Mouse (Mus musculus): ENCODE measurements around the gene Spats1.
"Not testable (repeated sequence)": the region's sequence is repeated elsewhere in the genome, so short reads cannot be mapped to it uniquely, and the experiment has no call there.

The Spats1 gene

DNA sequence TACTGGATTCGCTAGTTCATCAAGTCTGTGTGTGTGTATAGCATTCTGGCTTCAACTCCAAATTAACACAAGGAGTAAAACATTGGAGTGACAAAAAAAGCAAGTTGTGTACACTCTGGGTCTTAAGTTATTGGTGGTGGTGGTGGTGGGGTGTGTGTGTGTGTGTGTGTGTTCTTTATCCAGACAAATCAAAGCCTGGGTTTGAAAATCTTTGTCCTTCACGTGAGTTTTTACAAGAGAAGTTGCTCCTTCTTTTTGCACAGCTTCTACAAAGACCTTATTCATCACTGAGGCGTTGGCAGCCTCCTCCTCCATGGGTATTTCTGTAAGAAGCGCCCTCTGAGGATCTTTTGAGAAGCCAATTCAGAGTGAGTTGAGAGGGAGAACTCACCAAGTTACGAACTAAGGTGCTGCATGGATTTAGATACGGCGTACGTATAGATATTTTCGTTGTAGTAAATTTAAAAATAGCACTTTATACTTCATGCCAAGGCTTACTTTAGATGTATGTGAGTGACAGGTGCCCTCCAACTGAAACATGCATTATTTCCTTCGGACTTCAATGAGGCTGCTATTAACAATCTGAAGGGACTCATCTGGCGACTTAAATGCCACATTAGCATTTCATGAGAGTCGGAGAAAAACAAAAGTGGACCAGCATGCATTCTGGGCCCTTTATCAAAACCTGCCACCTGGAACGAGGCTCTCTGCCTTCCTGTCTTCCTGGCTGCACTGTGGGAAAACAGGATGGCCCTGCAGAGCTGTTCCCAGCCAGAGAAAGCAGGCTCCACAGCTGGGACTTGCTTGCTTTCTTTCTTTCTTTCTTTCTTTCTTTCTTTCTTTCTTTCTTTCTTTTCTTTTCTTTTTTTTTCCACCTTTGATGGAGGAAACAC lies 18.7 kb downstream of the Spats1 start:
- in situ Hi-C loops (cut with MboI; ENCODE audit: low pct_unique_long_range_greater_than_20kb in 1 of 2, low sequenced_read_pairs in 2 of 2, unreplicated experiment in 1 of 2): no loop called here

DNA sequence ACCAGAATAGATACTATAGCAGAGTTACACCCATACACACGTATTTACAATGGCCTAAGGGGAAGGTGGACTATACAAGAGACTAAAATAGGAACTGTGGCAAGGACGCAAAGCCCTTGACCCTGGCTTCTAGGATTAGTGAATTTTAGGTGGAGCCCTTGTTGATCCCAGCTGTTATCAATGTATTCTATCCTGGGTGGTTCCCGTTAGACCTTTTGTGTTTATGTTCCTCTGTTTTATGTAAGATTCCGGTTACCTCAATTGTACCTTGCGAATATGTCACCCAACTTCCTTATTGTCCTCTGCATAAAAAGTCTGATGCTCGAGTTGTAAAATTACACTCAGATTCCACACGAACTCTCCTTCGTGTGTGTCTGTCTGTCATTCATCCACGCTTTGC lies 19.4 kb downstream of the Spats1 start:
- in situ Hi-C loops (cut with MboI; ENCODE audit: low pct_unique_long_range_greater_than_20kb in 1 of 2, low sequenced_read_pairs in 2 of 2, unreplicated experiment in 1 of 2): not testable (repeated sequence)

DNA sequence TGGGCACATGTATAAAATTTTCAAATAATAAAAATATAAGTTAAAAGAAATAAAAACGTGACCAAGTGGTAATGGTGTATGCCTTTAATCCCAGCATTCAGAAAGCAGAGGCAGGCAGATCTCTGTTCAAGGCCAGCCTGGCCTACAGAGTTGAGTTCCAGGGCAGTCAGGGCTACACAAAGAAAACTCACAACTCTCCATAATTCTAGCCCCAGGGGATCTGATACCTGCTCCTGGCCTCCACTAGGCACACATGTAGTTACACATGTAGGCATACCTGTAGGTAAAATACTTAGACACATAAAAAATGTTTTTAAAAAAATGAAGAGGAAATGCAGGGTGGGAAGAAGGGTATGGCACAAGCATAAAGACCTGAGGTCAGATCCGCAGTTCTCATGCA lies 20.4 kb downstream of the Spats1 start:
- in situ Hi-C loops (cut with MboI; ENCODE audit: low pct_unique_long_range_greater_than_20kb in 1 of 2, low sequenced_read_pairs in 2 of 2, unreplicated experiment in 1 of 2): no loop called here

DNA sequence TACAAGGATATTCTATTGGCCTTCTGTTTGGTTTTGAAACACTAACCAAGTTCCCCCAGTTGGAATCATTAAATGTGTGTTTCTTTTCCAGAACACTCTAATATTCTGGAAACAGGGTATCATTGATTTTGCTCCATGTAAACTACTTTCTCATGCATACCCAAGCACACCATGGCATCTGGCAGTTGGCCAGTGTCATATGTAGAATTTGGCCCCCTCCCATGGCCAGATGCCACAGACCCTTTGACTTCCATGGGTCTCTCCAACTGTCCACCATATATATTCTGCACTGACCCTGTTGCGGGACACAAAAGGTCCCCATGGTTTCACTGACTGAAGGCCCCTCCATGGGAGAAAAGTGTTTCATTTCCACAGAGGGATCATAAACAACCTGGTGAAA lies 22.9 kb downstream of the Spats1 start:
- in situ Hi-C loops (cut with MboI; ENCODE audit: low pct_unique_long_range_greater_than_20kb in 1 of 2, low sequenced_read_pairs in 2 of 2, unreplicated experiment in 1 of 2): no loop called here

DNA sequence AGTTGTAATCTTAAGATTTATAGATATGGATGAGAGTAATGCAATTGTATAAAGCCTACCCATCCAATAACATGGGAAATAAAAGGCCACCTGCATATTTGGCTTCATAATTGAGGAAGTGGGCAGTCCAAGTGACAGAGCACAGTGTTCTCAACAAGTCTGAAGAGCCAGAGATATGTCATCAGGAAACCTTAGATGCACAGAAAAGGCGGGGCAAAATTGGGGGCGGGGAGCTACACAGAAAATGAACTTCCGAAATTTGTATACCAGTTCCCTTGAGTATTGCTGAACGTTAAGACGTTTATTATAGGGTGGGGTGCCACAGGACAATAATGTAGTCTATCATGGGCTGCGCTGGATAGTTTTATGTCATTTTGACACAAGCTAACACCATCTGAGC lies 25.1 kb downstream of the Spats1 start:
- in situ Hi-C loops (cut with MboI; ENCODE audit: low pct_unique_long_range_greater_than_20kb in 1 of 2, low sequenced_read_pairs in 2 of 2, unreplicated experiment in 1 of 2): no loop called here

DNA sequence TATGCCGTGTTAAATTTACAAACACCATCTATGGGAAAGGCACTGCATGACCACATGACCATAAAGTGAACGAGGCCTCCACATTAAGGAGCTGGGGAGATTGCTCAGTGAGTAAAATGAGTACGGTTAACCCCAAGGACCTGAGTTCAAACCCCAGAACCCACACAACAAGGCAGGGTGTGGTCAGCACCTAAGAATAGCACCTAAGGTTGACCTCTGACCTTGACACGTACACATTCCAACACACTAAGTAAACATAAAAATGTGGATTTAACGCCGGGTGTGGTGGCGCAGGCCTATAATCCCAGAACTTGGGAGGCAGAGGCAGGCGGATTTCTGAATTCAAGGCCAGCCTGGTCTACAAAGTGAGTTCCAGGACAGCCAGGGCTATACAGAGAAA lies 25.6 kb downstream of the Spats1 start:
- in situ Hi-C loops (cut with MboI; ENCODE audit: low pct_unique_long_range_greater_than_20kb in 1 of 2, low sequenced_read_pairs in 2 of 2, unreplicated experiment in 1 of 2): loop anchor here (25.0 kb wide), 1 partner anchor 763 kb away; the partner anchor contains the start of genes Polh (in 2 of the 2) and Xpo5 (in 2 of the 2)

DNA sequence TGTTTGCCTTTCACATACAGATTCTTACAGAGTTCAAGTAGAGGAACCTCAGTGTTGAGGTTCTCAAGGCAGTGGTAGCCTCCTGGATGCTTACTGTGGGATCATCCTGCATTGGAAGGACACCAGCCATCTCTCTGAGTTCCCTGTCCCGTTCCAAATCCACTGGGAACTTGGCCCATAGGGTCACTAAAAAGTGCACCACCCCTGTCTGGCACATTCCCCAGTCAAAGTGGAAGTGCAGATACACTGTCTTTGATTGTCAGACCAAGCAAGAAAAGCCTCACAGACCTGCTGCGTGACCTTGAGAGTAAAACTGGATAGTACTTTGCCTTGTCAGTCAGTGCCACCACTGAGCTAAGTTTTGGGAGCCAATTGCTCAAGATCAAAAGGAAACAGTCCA lies 28.2 kb downstream of the Spats1 start:
- in situ Hi-C loops (cut with MboI; ENCODE audit: low pct_unique_long_range_greater_than_20kb in 1 of 2, low sequenced_read_pairs in 2 of 2, unreplicated experiment in 1 of 2): loop anchor here (25.0 kb wide), 1 partner anchor 765 kb away; the partner anchor contains the start of genes Polh (in 2 of the 2) and Xpo5 (in 2 of the 2)

DNA sequence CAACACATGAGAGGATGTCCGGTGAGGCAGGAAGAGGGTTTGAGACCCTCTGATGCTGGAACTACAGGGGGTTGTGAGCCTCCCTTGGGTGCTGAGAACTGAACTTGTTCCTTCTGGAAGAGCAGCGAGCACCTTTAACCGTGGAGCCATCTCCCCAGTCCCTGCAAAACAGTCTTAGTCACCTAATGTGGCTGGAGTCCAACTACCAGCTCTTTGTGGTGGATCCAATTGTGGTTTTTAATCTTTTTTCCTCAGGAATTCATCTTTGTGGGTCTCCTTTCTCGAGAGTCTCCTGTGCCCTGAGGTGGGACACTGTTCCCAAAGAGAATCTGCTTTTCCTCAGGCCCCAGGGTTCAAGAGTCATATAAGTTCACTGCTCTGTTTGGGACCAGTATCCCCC lies 29.3 kb downstream of the Spats1 start:
- in situ Hi-C loops (cut with MboI; ENCODE audit: low pct_unique_long_range_greater_than_20kb in 1 of 2, low sequenced_read_pairs in 2 of 2, unreplicated experiment in 1 of 2): loop anchor here (25.0 kb wide), 1 partner anchor 766 kb away; the partner anchor contains the start of genes Polh (in 2 of the 2) and Xpo5 (in 2 of the 2)

DNA sequence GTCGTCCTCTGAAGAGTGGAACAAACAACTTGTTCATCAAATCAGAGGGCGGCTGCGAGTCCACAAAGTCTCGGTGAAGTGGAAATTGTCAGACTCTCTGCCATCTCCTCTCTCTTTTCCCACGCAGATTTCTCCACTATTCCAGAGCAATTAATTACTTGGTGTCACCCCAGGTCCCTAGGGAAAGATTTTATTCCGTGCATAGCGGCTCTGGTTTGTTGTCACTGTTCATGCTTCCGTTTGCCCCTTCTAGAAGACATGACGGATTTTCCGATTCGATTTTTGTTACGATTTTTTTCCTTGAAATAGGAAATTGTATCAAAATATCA lies 41.0 kb downstream of the Spats1 start:
- in situ Hi-C loops (cut with MboI; ENCODE audit: low pct_unique_long_range_greater_than_20kb in 1 of 2, low sequenced_read_pairs in 2 of 2, unreplicated experiment in 1 of 2): loop anchor here (5.0 to 25.0 kb wide), 2 partner anchors 37 to 778 kb away; partner anchors contain the start of genes Polh (in 2 of the 2) and Xpo5 (in 2 of the 2)

DNA sequence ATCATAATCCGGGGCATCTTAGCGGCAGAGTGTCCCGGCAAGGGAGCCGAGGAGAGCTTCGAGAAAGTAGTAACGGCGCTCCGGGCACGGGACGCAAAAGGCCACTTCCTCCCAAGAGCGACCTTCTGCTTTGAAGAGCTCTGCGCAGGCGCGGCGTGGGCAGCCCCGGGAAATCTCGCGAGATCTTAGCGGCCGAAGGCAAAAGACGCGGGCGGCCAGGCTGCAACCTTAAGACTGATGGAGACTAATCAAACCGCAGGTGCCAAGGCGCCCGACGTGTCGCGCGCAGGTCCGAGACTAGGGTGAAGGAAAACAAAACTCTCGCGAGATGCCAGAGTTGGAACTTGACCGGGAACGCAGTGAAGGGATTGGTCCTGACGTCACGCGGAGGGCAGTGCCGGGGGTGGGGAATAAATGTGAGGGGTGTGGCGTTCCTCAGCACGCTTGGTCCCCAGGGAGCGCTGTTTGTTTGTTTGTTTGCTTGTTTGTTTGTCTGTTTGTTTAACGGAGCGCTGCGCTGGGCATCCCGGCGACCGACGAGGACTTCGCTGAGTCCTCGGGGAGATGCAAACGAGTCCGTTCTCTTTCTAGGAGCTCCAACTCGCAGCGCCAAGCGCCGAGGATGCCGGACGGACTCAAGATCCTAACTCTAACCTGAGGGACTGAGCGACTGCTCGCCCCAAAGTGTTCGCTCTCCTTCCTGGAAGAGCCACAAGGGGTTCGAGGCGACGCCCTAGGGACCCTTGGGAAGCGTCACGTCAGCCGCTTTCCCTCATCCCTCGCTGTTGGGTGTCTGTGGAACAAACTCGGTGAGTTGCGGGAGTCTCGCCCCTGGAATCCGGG lies 41.6 kb downstream of the Spats1 start, which contains the start of gene Cdc5l:
TSS of gene Cdc5l (minus strand) at position 319 of the 843 bp plus-strand sequence.
- in situ Hi-C loops (cut with MboI; ENCODE audit: low pct_unique_long_range_greater_than_20kb in 1 of 2, low sequenced_read_pairs in 2 of 2, unreplicated experiment in 1 of 2): loop anchor here (5.0 to 25.0 kb wide), 2 partner anchors 36 to 779 kb away; partner anchors contain the start of genes Polh (in 2 of the 2) and Xpo5 (in 2 of the 2)

DNA sequence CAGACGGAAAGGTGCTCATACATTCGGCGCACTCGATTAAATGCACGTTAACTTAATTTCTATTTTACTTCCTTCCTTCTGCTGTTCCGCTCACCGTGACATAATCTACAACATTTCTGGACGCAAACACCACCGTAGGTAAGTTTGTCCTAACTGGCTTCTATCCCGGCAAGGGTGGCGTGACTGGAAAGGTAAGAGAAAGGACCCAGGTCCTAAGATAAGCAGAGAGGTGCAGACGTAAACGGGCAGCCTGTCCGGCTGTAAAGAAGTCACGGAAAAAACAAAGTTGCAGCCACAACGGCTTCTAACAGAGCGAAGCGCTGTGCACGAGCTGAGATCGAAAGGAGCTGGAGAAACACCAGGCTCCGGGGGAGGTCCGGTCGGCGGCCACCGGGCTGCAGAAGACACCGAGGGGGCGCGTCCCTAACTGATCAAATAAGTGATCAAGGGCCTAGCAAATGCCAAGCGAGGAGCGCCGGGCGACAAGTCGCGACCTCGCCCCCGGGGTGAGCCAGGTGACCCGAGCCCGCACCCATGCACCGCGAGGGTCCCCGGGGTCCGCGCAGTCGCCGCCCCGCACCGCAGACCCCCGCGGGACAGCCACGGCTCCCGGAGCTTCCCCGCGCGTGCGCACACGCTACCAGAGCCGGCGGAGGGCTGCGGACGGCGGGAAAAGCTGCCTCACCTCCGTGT lies 42.4 kb downstream of the Spats1 start:
- in situ Hi-C loops (cut with MboI; ENCODE audit: low pct_unique_long_range_greater_than_20kb in 1 of 2, low sequenced_read_pairs in 2 of 2, unreplicated experiment in 1 of 2): loop anchor here (5.0 to 25.0 kb wide), 2 partner anchors 36 to 779 kb away; partner anchors contain the start of genes Polh (in 2 of the 2) and Xpo5 (in 2 of the 2)

DNA sequence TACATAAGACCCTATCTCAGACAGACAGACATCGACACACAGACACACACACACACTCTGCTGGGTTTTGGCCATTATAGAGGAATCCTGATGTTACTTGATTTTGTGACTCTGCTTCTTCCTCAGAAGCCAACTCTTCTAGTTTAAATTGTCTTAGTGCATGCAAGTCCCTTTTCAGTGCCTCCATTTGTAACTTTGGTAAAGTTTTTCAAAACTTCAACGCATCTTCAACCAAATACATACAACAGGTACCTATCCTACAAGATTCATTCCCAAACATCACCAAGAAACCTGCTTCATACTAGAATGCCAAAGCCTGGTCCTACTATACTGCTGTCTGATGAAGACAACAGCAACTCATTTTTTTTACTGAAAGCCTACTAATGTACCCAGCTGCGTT lies 43.2 kb downstream of the Spats1 start:
- in situ Hi-C loops (cut with MboI; ENCODE audit: low pct_unique_long_range_greater_than_20kb in 1 of 2, low sequenced_read_pairs in 2 of 2, unreplicated experiment in 1 of 2): loop anchor here (5.0 to 25.0 kb wide), 2 partner anchors 35 to 780 kb away; partner anchors contain the start of genes Polh (in 2 of the 2) and Xpo5 (in 2 of the 2)

DNA sequence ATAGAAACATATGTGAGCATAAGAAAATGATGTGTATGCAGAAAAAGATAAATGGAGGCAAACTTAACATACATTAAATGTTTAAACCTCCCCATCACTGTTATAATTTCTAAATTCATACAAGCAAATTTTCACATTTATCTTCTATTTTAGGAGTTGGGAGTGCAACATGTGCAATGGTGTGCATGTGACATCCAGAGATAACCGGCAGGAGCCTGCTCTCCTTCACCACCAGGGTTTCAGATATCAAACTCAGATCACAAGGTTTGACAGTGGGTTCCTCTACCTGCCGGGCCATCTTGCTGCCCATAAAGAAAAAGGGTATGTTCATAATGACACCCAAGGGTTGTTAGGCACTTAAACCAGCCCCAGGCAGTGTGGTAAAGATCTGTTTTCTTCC lies 57.8 kb downstream of the Spats1 start:
- in situ Hi-C loops (cut with MboI; ENCODE audit: low pct_unique_long_range_greater_than_20kb in 1 of 2, low sequenced_read_pairs in 2 of 2, unreplicated experiment in 1 of 2): no loop called here

DNA sequence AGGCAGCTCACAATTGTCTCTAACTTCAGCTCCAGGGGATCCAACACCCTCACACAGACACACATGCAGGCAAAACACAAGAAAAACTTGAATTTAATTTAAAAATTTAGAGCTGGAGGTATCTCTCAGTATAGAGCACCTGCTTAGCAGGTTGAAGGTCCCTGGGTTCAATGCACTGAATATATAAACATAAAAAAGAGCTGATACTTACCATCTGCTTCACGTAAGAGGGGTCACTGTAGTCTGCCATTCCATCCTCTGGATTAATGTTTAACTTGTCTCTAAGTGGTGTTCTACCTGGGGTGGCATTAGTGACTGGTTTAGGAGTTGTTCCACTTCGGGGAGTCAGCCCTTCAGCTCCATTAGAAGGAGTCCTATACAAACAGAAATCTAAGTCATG lies 63.6 kb downstream of the Spats1 start:
- in situ Hi-C loops (cut with MboI; ENCODE audit: low pct_unique_long_range_greater_than_20kb in 1 of 2, low sequenced_read_pairs in 2 of 2, unreplicated experiment in 1 of 2): not testable (repeated sequence)

DNA sequence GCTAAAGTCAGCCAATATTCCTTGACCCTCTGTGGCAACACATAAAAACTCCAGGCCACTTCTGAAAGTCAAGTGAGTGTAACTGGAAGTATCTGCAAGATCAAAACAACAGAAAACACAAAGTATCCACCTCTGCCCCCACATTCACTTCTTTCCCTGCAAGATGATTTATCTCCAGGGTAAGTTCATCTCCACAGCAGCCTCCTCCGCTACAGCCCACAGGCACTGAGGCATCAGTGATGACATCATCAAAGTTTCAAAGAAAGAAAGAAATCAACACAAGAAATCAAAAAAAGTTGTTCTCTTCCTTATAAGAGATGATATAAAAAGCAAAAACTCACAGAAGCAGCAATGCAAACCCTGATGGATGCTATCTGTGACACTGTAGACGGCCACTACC lies 66.5 kb downstream of the Spats1 start:
- in situ Hi-C loops (cut with MboI; ENCODE audit: low pct_unique_long_range_greater_than_20kb in 1 of 2, low sequenced_read_pairs in 2 of 2, unreplicated experiment in 1 of 2): no loop called here

DNA sequence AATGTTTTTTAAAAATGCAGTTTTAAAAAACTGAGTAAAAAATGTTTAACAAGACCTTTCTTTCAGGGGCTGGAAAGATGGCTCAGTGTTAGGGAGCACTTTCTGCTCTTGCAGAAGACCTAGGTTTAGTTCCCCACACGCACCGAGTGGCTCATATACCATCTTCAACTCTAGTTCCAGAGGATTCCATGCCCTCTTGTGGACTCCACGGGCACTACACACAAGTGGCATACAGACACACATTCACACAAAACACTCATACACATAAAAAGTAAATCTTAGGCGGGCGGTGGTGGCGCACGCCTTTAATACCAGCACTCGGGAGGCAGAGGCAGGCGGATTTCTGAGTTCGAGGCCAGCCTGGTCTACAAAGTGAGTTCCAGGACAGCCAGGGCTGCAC lies 68.9 kb downstream of the Spats1 start:
- in situ Hi-C loops (cut with MboI; ENCODE audit: low pct_unique_long_range_greater_than_20kb in 1 of 2, low sequenced_read_pairs in 2 of 2, unreplicated experiment in 1 of 2): no loop called here

DNA sequence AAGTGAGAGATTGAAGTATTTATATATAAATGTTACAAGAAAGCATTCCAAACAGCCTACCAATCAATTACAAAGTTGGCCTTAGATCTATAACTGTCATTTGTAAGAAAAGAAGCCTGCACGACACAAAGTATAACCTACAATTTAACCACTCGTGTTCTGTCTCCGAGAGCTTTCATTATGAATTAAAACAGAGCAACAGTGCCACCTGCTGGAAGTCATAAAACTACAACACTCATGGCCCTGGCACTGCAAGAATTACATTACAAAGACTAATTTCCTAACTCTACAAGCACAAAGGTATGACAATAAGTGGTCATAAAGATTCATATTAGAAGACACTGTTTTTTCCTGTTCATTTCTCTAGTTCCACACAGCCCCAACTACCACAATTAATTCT lies 72.0 kb downstream of the Spats1 start:
- in situ Hi-C loops (cut with MboI; ENCODE audit: low pct_unique_long_range_greater_than_20kb in 1 of 2, low sequenced_read_pairs in 2 of 2, unreplicated experiment in 1 of 2): no loop called here

DNA sequence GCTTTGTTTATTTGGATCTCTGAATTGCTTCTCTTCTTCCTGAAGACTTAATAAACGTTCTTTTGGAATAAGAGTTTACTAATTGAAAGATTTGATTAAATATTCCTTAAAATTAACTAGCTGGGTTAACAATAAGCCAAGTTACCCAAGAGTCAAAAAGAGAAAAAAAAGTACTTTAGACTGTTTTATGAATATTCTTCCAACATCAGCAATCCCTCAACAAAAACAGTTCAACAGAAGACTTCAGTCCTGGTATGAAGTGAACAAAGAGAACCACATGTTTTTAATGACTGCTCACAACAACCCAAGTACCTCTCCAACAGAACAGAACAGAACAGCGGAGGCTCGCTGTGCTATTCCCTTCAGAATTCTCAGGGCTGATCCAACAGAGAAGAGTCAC lies 72.6 kb downstream of the Spats1 start:
- in situ Hi-C loops (cut with MboI; ENCODE audit: low pct_unique_long_range_greater_than_20kb in 1 of 2, low sequenced_read_pairs in 2 of 2, unreplicated experiment in 1 of 2): no loop called here
